Mouse (Mus musculus): ENCODE results near the gene Ufl1. TPM values are rescaled to one million over a fixed set of nuclear protein-coding genes. Genes with fewer than 3 reads are reported as not detected.
"Not testable (repeated sequence)": the region's sequence is repeated elsewhere in the genome, so short reads cannot be mapped to it uniquely, and the experiment has no call there.

Ufl1 gene
- polyA plus RNA-seq, 1 experiment from 2014 or later = 43.6 TPM

GRCm38 (mm10) chr4:25267144-25267543 lies 14.5 kb downstream of the Ufl1 start:
- H3K4me2 ChIP-seq (ENCODE audit: low read depth, low read length) = no peak overlapping the region
- DNase-seq (ENCODE audit: low spot score) (no peak), ATAC-seq (ENCODE audit: low read depth) (no peak)
- no peak overlapping the region for H3K9ac ChIP-seq (ENCODE audit: low read depth, low read length)
- H3K27ac ChIP-seq (replicated peaks; ENCODE audit: low read depth, low read length) = no peak overlapping the region
- H3K27me3 ChIP-seq (replicated peaks; ENCODE audit: control insufficient read depth, insufficient read depth, low read length) = no peaks in the 10 kb centered on the region
- peaks cover 4% of the 10 kb centered on the region; the same call in 1 of the 2 replicates for H3K9me3 ChIP-seq (ENCODE audit: control insufficient read depth, low read length)
- peaks cover 86% of the 10 kb centered on the region for H3K36me3 ChIP-seq (ENCODE audit: control insufficient read depth, insufficient read depth, low read length)
- no peaks in the 10 kb centered on the region for H3K4me1 ChIP-seq (ENCODE audit: control insufficient read depth, insufficient read depth, low read length)
- WGBS = 97% methylated on average over 3 of the region's 3 CpGs
- H3K4me3 ChIP-seq (ENCODE audit: low read depth, low read length) = no peak overlapping the region

DNA sequence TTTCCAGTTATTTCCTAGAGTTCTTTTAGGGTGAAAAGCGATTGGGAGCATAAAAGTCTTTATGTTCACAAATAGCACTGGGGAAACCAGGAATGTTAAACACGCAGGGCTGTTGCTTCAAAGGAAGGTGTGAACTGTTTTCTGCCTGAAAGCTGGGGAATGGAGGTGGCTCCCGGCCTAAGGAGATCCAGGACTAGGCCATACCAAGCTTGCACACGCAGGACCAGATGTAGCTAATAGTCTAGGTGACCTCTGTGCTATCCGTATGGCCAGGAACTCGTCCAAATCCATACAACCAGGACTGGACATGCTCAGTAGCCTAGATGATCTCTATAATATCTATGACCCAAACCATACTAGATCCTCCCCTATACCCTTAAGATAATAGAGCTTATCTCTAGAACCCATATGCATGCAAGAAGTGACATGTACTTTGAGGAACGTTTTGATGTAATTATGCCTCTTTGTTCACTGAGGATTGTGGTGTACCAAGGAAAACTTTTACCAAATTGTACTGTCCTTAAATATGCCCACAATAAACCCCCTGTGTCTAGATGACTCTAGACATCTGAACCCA lies 23.7 kb downstream of the Ufl1 start:
- H3K4me3 ChIP-seq (ENCODE audit: low read depth, low read length) = no peak overlapping the region
- 88% methylated on average over 7 of the region's 7 CpGs for WGBS

GRCm38 (mm10) chr4:25242776-25243175 lies 38.8 kb downstream of the Ufl1 start, which contains the start of gene Fhl5:
TSS of gene Fhl5 (minus strand) at chr4:25242876.
- no peaks in the 10 kb centered on the region for H3K9me3 ChIP-seq (ENCODE audit: control insufficient read depth, low read length)
- ATAC-seq (ENCODE audit: low read depth) (no peak), DNase-seq (ENCODE audit: low spot score) (no peak)
- no peak within 1 kb of the TSS for H3K4me3 ChIP-seq (ENCODE audit: low read depth, low read length)
- H3K9ac ChIP-seq (ENCODE audit: low read depth, low read length) = no peak within 1 kb of the TSS
- no peak within 1 kb of the TSS for H3K27ac ChIP-seq (replicated peaks; ENCODE audit: low read depth, low read length)
- H3K27me3 ChIP-seq (replicated peaks; ENCODE audit: control insufficient read depth, insufficient read depth, low read length) = no peaks in the 10 kb centered on the region
- no peaks in the 10 kb centered on the region for H3K4me1 ChIP-seq (ENCODE audit: control insufficient read depth, insufficient read depth, low read length)
- H3K4me2 ChIP-seq (ENCODE audit: low read depth, low read length) = no peak within 1 kb of the TSS
- 0 out of 2 replicates have a peak, but pooled peaks cover 2% of the 10 kb centered on the region for H3K36me3 ChIP-seq (ENCODE audit: control insufficient read depth, insufficient read depth, low read length)
- WGBS = 75% methylated on average over 3 of the region's 3 CpGs

More for the DNA sequence above, 23.7 kb downstream of the Ufl1 start:
- Histone ChIP-seq H3K4me2 (ENCODE audit: low read depth, low read length) (no peak overlapping the region), H3K27me3 (replicated peaks; ENCODE audit: control insufficient read depth, insufficient read depth, low read length) (no peaks in the 10 kb centered on the region), H3K27ac (replicated peaks; ENCODE audit: low read depth, low read length) (no peak overlapping the region), H3K9ac (ENCODE audit: low read depth, low read length) (no peak overlapping the region), H3K36me3 (ENCODE audit: control insufficient read depth, insufficient read depth, low read length) (peaks cover 58% of the 10 kb centered on the region), H3K4me1 (ENCODE audit: control insufficient read depth, insufficient read depth, low read length) (no peaks in the 10 kb centered on the region), H3K9me3 (ENCODE audit: control insufficient read depth, low read length) (no peaks in the 10 kb centered on the region)
- no peak for DNase-seq (ENCODE audit: low spot score)
- ATAC-seq (ENCODE audit: low read depth) = no peak

DNA sequence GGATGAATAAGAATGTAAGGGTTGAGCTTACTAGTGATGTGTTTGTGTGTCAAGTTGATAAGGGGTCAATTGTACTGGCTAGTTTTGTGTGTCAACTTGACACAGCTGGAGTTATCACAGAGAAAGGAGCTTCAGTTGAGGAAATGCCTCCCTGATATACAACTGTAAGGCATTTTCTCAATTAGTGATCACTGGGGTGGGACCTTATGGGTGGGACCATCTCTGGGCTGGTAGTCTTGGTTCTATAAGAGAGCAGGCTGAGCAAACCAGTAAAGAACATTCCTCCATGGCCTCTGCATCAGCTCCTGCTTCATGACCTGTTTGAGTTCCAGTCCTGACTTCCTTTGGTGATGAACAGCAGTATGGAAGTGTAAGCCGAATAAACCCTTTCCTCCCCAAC lies 46.0 kb downstream of the Ufl1 start:
- H3K4me1 ChIP-seq (ENCODE audit: control insufficient read depth, insufficient read depth, low read length); H3K27me3 ChIP-seq (replicated peaks; ENCODE audit: control insufficient read depth, insufficient read depth, low read length); H3K27ac ChIP-seq (replicated peaks; ENCODE audit: low read depth, low read length); H3K4me2 ChIP-seq (ENCODE audit: low read depth, low read length); H3K4me3 ChIP-seq (ENCODE audit: low read depth, low read length); H3K9me3 ChIP-seq (ENCODE audit: control insufficient read depth, low read length); H3K9ac ChIP-seq (ENCODE audit: low read depth, low read length); H3K36me3 ChIP-seq (ENCODE audit: control insufficient read depth, insufficient read depth, low read length); ATAC-seq (ENCODE audit: low read depth); DNase-seq (ENCODE audit: low spot score): not testable (repeated sequence)
- WGBS = no CpG with 5 or more reads among the region's 1 CpGs

DNA sequence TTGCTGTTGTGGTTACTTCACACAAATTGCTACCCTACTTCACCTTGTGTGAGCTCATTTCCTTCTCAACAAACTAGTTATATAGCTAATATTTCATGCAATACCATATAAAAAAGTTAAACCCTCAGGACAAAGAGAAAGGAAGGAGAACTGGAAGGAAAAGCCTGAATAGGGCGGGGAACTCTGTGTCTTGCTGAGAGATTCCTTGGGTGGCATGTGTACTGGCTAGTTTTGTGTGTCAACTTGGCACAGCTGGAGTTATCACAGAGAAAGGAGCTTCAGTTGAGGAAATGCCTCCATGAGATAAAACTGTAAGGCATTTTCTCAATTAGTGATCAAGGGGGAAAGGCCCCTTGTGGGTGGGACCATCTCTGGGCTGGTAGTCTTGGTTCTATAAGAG lies 47.9 kb downstream of the Ufl1 start:
- H3K9me3 ChIP-seq (ENCODE audit: control insufficient read depth, low read length); H3K36me3 ChIP-seq (ENCODE audit: control insufficient read depth, insufficient read depth, low read length); H3K27me3 ChIP-seq (replicated peaks; ENCODE audit: control insufficient read depth, insufficient read depth, low read length); H3K27ac ChIP-seq (replicated peaks; ENCODE audit: low read depth, low read length); H3K4me3 ChIP-seq (ENCODE audit: low read depth, low read length); DNase-seq (ENCODE audit: low spot score); ATAC-seq (ENCODE audit: low read depth); H3K9ac ChIP-seq (ENCODE audit: low read depth, low read length); H3K4me1 ChIP-seq (ENCODE audit: control insufficient read depth, insufficient read depth, low read length); H3K4me2 ChIP-seq (ENCODE audit: low read depth, low read length): not testable (repeated sequence)
- WGBS = 82% methylated on average over 1 of the region's 1 CpGs

DNA sequence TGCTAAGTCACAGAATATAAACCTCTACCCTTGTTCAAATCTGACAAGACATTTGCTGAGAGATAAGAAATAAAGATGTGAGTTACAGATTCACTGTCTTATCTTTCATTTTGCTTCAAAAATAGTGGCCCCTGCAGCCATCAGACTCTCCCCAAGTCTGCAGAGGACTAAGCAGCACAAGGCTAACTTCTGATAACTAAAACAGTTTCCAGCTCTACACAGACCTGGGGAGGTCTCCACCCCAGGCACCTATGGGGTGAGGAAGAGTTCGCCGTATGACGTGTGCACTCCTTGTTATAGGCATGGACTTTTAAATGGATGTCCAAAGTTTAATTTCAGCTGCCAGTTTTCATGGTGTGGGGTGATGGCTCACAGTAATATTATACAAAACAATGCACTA lies 49.1 kb downstream of the Ufl1 start:
- no peak overlapping the region for H3K9ac ChIP-seq (ENCODE audit: low read depth, low read length)

GRCm38 (mm10) chr4:25227527-25227926 lies 54.1 kb downstream of the Ufl1 start:
- no peaks in the 10 kb centered on the region for H3K9me3 ChIP-seq (ENCODE audit: control insufficient read depth, low read length)
- no peaks in the 10 kb centered on the region for H3K4me1 ChIP-seq (ENCODE audit: control insufficient read depth, insufficient read depth, low read length)
- no peaks in the 10 kb centered on the region for H3K36me3 ChIP-seq (ENCODE audit: control insufficient read depth, insufficient read depth, low read length)
- no peak overlapping the region for H3K27ac ChIP-seq (replicated peaks; ENCODE audit: low read depth, low read length)
- WGBS = 24% methylated on average over 1 of the region's 1 CpGs
- DNase-seq (ENCODE audit: low spot score) (no peak), ATAC-seq (ENCODE audit: low read depth) (no peak)
- H3K4me3 ChIP-seq (ENCODE audit: low read depth, low read length) = no peak overlapping the region
- no peaks in the 10 kb centered on the region for H3K27me3 ChIP-seq (replicated peaks; ENCODE audit: control insufficient read depth, insufficient read depth, low read length)
- no peak overlapping the region for H3K4me2 ChIP-seq (ENCODE audit: low read depth, low read length)
- H3K9ac ChIP-seq (ENCODE audit: low read depth, low read length) = no peak overlapping the region

More for the DNA sequence above, 49.1 kb downstream of the Ufl1 start:
- H3K4me2 ChIP-seq (ENCODE audit: low read depth, low read length) = no peak overlapping the region
- ATAC-seq (ENCODE audit: low read depth) (no peak), DNase-seq (ENCODE audit: low spot score) (no peak)
- H3K9me3 ChIP-seq (ENCODE audit: control insufficient read depth, low read length) = no peaks in the 10 kb centered on the region
- H3K27me3 ChIP-seq (replicated peaks; ENCODE audit: control insufficient read depth, insufficient read depth, low read length) = no peaks in the 10 kb centered on the region
- H3K4me1 ChIP-seq (ENCODE audit: control insufficient read depth, insufficient read depth, low read length) = no peaks in the 10 kb centered on the region
- 84% methylated on average over 3 of the region's 3 CpGs for WGBS
- H3K36me3 ChIP-seq (ENCODE audit: control insufficient read depth, insufficient read depth, low read length) = no peaks in the 10 kb centered on the region
- no peak overlapping the region for H3K4me3 ChIP-seq (ENCODE audit: low read depth, low read length)
- no peak overlapping the region for H3K27ac ChIP-seq (replicated peaks; ENCODE audit: low read depth, low read length)

DNA sequence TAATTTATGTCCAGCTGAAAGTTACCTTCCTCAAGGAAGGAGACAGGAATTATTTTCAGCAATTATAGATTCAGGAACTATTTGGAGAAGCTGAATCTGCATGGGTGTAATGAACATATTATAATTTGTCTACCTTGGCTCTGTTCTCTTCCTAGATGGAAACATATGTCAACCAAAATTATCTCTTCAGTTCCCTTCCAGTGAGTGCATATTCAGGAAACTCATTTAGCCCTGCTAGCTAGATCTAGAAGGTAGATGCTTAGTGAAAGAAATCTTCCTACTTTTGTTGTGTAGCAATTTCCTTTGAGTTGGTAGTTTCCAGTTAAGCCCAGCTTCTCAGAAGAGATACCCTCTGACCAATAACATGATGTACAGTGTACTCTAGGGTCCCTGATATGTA lies 59.7 kb downstream of the Ufl1 start:
- DNase-seq (ENCODE audit: low spot score) = no peak
- Histone ChIP-seq H3K27ac (replicated peaks; ENCODE audit: low read depth, low read length) (no peak overlapping the region), H3K4me3 (ENCODE audit: low read depth, low read length) (no peak overlapping the region), H3K9ac (ENCODE audit: low read depth, low read length) (no peak overlapping the region), H3K4me2 (ENCODE audit: low read depth, low read length) (no peak overlapping the region), H3K36me3 (ENCODE audit: control insufficient read depth, insufficient read depth, low read length) (no peaks in the 10 kb centered on the region), H3K9me3 (ENCODE audit: control insufficient read depth, low read length) (no peaks in the 10 kb centered on the region), H3K4me1 (ENCODE audit: control insufficient read depth, insufficient read depth, low read length) (no peaks in the 10 kb centered on the region), H3K27me3 (replicated peaks; ENCODE audit: control insufficient read depth, insufficient read depth, low read length) (no peaks in the 10 kb centered on the region)
- ATAC-seq (ENCODE audit: low read depth) = no peak

DNA sequence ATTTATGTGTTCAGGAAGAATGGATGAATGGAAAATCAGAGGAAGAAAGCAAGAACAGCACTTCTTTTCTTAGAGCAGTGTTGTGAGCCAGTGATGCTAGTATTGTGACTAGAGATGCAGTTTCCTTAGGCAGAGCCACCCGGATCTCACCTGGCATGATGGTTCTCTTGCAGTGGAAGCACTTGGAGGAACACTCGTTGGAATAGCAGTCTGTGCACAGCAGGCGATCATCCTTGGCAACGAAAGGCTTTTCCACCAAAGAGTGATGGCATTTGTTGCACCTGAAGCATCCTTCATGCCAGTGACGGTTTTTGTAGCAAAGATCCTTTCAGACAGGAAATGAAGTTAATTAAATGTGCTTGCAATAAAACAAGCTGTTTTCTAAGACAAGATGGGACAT lies 68.2 kb downstream of the Ufl1 start:
- no peaks in the 10 kb centered on the region for H3K36me3 ChIP-seq (ENCODE audit: control insufficient read depth, insufficient read depth, low read length)
- H3K4me1 ChIP-seq (ENCODE audit: control insufficient read depth, insufficient read depth, low read length) = no peaks in the 10 kb centered on the region
- no peak overlapping the region for H3K4me3 ChIP-seq (ENCODE audit: low read depth, low read length)
- no peak overlapping the region for H3K9ac ChIP-seq (ENCODE audit: low read depth, low read length)
- H3K4me2 ChIP-seq (ENCODE audit: low read depth, low read length) = no peak overlapping the region
- H3K9me3 ChIP-seq (ENCODE audit: control insufficient read depth, low read length) = no peaks in the 10 kb centered on the region
- H3K27me3 ChIP-seq (replicated peaks; ENCODE audit: control insufficient read depth, insufficient read depth, low read length) = no peaks in the 10 kb centered on the region
- DNase-seq (ENCODE audit: low spot score) = no peak
- ATAC-seq (ENCODE audit: low read depth) = no peak
- H3K27ac ChIP-seq (replicated peaks; ENCODE audit: low read depth, low read length) = no peak overlapping the region
- 48% methylated on average over 5 of the region's 5 CpGs for WGBS

All from embryonic facial prominence, embryonic 14.5 days (tissue).